Mouse (Mus musculus) adipose tissue, adult 10 weeks (tissue): Measurements from ENCODE around the gene Olfr1189. TPM values are rescaled to one million over a fixed set of nuclear protein-coding genes. Genes with fewer than 3 reads are reported as not detected.

Experiments used
- polyA plus RNA-seq: library from polyadenylated mRNA; stranded (reverse); fragments of 350-450 nt; fragmentation: Illumina TruSeq; extraction: RNeasy Lipid Tissue Mini Kit (QIAGEN cat#74804); gene quantifications from one replicate; pipeline ENCODE4 v1.2.3, GENCODE M21; 2014; ENCODE audit warnings: low read depth, low replicate concordance

Olfr1189 gene
- polyA plus RNA-seq, result not detected

GRCm38 (mm10) chr2:88586154-88586553 lies at the start of gene Olfr1189:
Gene Olfr1189 (plus strand): TSS chr2:88586454.

GRCm38 (mm10) chr2:88556635-88557034 lies 29.6 kb upstream of the Olfr1189 start, which contains the start of gene Olfr1188:
Gene Olfr1188 (plus strand): TSS chr2:88556935.

GRCm38 (mm10) chr2:88640242-88640641 lies 54.0 kb downstream of the Olfr1189 start, which contains the start of gene Olfr1191-ps1:
Gene Olfr1191-ps1 (plus strand): TSS chr2:88640542.

Other genes with a start within 250 kb of the Olfr1189 start
- not detected for gene Olfr1176, start 249.7 kb upstream of the Olfr1189 start, polyA plus RNA-seq
- gene Olfr1177-ps, start 240.0 kb upstream of the Olfr1189 start, polyA plus RNA-seq, result not detected
- gene Olfr1178, start 199.4 kb upstream of the Olfr1189 start, polyA plus RNA-seq, result not detected
- gene Olfr1179, start 180.0 kb upstream of the Olfr1189 start, polyA plus RNA-seq, result not detected
- gene Olfr1180, start 167.3 kb upstream of the Olfr1189 start, polyA plus RNA-seq, result not detected
- not detected for gene Olfr1181, start 160.3 kb upstream of the Olfr1189 start, polyA plus RNA-seq
- not detected for gene Gm13757, start 137.3 kb upstream of the Olfr1189 start, polyA plus RNA-seq
- gene Olfr1183, start 131.6 kb upstream of the Olfr1189 start, polyA plus RNA-seq, result not detected
- gene Olfr1184, start 102.9 kb upstream of the Olfr1189 start, polyA plus RNA-seq, result not detected
- gene Olfr1185-ps1, start 93.1 kb upstream of the Olfr1189 start, polyA plus RNA-seq, result not detected
- not detected for gene Olfr1186, start 67.9 kb upstream of the Olfr1189 start, polyA plus RNA-seq
- not detected for gene Olfr1188, start 29.5 kb upstream of the Olfr1189 start, polyA plus RNA-seq
- gene Olfr1191-ps1, start 54.1 kb downstream of the Olfr1189 start, polyA plus RNA-seq, result not detected
- gene Olfr1192-ps1, start 62.1 kb downstream of the Olfr1189 start, polyA plus RNA-seq, result not detected
- gene Olfr1193, start 89.2 kb downstream of the Olfr1189 start, polyA plus RNA-seq, result not detected
- not detected for gene Olfr1195, start 102.7 kb downstream of the Olfr1189 start, polyA plus RNA-seq
- not detected for gene Olfr1196, start 118.1 kb downstream of the Olfr1189 start, polyA plus RNA-seq
- gene Olfr1197, start 145.9 kb downstream of the Olfr1189 start, polyA plus RNA-seq, result not detected
- not detected for gene Olfr1198, start 164.9 kb downstream of the Olfr1189 start, polyA plus RNA-seq
- gene Olfr1199, start 174.0 kb downstream of the Olfr1189 start, polyA plus RNA-seq, result not detected
- not detected for gene Olfr1200, start 184.0 kb downstream of the Olfr1189 start, polyA plus RNA-seq
- gene Olfr1201, start 206.6 kb downstream of the Olfr1189 start, polyA plus RNA-seq, result not detected
- gene Olfr1202, start 228.0 kb downstream of the Olfr1189 start, polyA plus RNA-seq, result not detected
- not detected for gene Olfr1205, start 243.3 kb downstream of the Olfr1189 start, polyA plus RNA-seq